Mouse (Mus musculus) inflammation-experienced regulatory T-cells, adult 6 months (primary cell): Measurements from ENCODE around the gene Rab33b. TPM values are rescaled to one million over a fixed set of nuclear protein-coding genes. Genes with fewer than 3 reads are reported as not detected.

Source experiments
- ATAC-seq: one replicate; pipeline ENCODE4 v1.8.0; 2017
- polyA plus RNA-seq, 3 experiments: library from polyadenylated mRNA; unstranded; fragments of 100-300 nt; shearing (Covaris generic); gene quantifications; one replicate each; pipeline ENCODE4 v1.2.1; 2017

Gene Rab33b
- polyA plus RNA-seq, 3 experiments from 2014 or later: 16.4 to 25.1 (median 22.3) TPM

- no peak for ATAC-seq
Measured at GRCm38 (mm10) chr3:51517467-51517866, 33.7 kb downstream of the Rab33b start.

DNA sequence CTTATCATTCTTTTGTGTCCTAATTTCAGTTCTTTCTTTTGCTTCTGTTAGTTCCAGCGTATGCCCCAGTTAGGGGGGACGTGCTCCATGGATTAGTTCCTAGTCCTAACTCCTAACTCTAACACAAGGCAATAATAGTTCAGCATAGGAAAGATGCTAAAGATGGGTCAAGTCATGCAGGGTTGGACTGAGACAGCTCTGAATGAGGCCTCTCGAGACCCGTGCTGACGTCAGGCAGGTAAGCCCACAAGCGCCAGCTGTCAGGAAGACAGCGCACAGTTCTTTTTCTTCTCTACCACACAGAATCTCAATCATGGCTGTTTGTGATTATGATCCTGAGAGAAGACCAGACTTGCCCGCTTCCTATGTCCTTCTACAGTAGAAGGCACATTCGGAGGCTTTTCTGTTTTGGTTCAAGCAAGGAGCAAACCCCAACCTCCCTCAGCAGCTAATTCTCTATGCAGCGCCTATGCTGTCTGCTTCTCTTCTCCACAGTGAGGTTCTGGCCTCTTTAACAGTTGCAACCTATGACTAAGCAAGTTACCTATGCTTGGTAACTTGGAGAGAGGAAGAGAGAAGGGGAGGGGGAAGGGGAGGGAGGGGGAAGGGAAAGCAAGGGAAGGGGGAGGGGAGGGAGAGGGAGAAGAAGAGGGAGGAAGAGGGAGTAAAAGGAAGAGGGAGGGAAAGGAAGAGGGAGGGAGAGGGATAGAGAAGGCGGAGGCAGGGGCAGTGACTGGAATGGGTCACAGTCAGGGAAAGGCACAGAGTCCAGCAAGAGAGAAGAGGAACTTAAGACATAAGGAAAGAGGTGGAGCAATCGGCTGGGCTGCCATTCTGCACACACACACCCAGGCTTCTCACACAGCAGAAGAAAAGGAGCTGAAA, 34.4 kb downstream of the Rab33b start:
- no peak for ATAC-seq

GRCm38 (mm10) chr3:51518763-51519121, 35.0 kb downstream of the Rab33b start:
- ATAC-seq: no peak

DNA sequence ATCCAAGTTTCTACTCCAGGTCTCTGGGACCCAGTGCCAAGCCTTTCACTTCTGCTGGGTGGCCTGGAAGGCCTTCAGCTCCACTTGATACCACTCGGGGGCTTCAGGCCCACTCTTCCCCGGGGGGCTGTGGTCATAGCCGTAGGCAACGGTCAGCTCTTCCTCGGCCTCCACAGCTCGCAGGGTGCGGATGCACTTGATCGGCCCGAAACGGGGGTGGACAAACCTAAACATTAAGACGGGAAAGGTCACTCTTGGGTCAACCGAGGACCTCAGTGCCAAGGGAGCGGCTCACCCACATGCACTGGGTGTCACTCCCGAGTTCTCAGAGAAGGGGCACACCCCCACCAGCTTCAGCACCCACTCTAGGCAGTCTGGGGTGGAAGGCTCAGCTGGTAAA, 37.5 kb downstream of the Rab33b start:
- ATAC-seq: no peak

DNA sequence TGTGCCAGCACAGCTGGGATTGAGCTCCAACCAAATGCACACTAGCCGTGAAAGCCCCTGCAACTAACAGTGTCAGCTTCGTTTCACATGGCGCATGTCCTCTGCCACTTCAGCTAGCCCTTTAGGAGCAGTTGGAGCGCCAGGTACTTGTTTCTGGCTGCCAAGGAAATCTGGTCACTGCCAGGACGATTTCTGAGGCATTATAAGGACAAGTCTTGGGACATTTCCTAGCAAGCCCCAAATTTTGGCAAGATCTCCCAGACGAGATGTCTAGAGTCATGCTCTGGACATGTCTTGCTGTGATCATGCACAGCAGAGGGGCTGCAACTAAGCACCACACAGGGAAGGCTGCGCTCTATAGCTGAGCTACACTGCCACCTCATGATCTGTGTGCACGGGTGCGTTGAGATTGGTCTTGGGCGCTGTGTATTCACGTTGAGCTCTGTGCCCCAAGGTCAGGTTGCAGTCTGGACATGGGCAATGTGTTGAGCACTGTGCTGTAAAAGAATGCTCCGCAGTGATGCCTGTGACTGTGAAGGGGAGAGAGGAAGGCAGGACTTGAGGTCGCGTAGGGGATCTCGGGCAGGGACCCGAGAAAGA, 41.6 kb downstream of the Rab33b start:
- no peak for ATAC-seq

DNA sequence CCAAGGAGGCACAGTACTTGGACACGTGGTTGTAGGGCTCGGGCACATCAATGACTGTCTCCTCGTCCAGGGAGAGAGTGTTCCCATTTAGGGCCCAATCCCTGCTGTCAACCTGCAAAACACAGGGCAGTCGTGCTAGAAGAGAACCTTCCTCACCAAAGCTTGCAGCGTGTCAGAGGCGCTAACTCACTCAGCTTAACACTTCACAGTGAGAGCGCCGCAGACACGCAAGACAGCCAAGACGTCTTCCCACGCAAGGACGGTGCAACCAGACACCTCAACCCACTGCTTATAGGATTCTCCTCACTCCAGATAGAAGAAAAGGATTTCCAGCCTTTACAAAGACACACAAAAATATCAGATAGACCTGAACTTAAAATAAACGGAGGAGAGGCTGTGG, 43.2 kb downstream of the Rab33b start:
- ATAC-seq: no peak

DNA sequence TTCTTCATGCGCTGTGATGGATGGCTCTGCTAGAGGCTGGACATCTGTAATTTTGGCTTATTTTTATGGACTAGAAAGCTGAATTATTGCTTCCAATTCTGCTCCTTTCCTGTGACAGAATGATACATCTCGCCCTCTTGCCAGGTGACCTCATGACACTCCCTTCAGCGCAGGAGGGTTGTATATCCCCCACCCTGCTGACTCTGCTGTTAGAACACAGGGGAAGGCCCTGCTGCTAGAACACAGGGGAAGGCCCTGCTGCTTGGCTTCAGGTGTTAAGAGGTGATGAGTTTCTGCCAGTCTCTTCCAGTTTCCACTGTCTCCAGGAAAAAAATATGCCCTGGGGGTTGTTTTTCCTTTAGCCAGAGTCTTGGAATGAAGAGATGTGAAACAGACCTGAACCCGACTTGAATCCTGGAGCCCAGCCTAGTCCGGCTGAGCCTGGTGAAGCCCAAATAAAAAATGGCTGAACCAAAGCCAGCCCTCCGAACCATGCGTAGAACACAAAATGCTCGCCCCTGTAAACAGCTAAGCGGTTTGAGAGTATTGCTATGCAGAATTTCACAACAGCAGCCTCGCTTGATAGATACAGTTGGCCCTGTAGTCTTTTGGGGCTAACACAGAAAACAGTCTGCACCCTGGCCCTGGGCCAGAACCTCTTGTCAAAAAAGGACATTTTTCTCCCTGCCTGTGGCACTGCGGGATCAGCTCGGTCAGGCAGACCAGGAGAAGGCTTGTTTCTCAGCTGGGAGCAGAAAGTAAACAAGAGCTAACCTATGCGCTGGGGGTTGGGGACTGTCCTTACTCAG, 48.0 kb downstream of the Rab33b start:
- ATAC-seq: no peak

- ATAC-seq: no peak
Measured at GRCm38 (mm10) chr3:51532282-51532620, 48.5 kb downstream of the Rab33b start.

- no peak for ATAC-seq
Measured at GRCm38 (mm10) chr3:51533573-51533972, 49.9 kb downstream of the Rab33b start.

DNA sequence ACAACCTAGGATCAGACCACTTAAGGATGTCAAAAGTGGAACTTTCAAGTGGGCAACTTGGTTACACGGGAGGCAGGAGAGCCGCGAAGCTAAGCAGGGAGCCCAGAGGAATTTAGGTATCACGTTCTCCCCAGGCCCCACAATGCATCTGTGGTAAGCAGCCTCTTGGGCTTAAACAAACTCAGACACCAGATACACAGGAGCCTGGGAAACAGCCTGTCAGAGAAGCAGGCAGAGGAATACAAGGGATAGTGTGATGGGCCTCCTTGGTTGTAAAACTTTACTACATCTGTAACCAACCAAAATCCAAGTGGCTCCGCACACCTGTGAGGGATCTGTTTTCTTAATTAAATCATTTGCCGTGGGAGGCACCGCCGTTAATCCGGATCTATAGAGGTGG, 50.3 kb downstream of the Rab33b start:
- ATAC-seq: no peak

- peak; percentile 84 for ATAC-seq
Measured at GRCm38 (mm10) chr3:51539567-51540408, 56.1 kb downstream of the Rab33b start.

DNA sequence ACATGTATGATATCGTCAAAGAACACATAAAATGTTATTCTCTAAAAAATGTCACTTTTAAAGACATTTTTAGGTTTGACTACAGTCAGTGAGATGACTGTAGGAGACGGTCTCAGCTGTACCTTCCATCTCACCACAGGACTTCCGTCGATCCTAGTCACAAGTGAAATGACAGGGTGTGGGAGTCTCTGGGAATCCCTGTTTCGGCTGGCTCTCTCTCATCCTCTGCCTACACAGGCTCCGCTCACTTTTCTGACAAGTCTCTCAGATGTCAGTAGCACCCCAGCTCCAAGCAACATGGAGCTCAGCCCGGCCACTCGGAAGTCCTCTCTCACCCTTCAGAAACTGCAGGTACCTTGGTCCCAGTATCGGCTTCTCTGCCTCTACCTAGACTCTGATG, 56.9 kb downstream of the Rab33b start:
- no peak for ATAC-seq

- no peak for ATAC-seq
Measured at GRCm38 (mm10) chr3:51544442-51545128, 60.9 kb downstream of the Rab33b start.

Other genes with a start within 250 kb of the Rab33b start
- 10 to 100 TPM; 51.8 to 74.2 (median 57.7) TPM for gene Elf2, start 143.3 kb upstream of the Rab33b start, polyA plus RNA-seq
- 1 to 10 TPM in 1 of 3 experiments, under 1 TPM in 1, not detected in 1; 0.78 to 1.2 TPM for gene Mgarp, start 87.2 kb upstream of the Rab33b start, polyA plus RNA-seq
- gene Ndufc1, start 74.9 kb upstream of the Rab33b start, polyA plus RNA-seq: 100 to 1,000 TPM; 222 to 324 (median 265) TPM
- gene Naa15, start 68.8 kb upstream of the Rab33b start, polyA plus RNA-seq: 10 to 100 TPM; 24.0 to 37.7 (median 30.3) TPM
- 10 to 100 TPM in 2 of 3 experiments, 1 to 10 TPM in 1; 5.3 to 12.1 (median 11.6) TPM for gene Setd7, start 77.0 kb downstream of the Rab33b start, polyA plus RNA-seq
- 100 to 1,000 TPM in 1 of 3 experiments, 10 to 100 TPM in 2; 13.4 to 184 (median 82.2) TPM for gene Mgst2, start 176.4 kb downstream of the Rab33b start, polyA plus RNA-seq